Mouse (Mus musculus) kidney, embryonic 15.5 days (tissue): ENCODE measurements at regions not wholly inside any gene's neighbourhood (a gene's known extent, or its start where the extent isn't known, plus 50 kb on each side); places are given as distances from the start of the nearest gene placed in this dataset.

Source experiments
- ATAC-seq: fragments of 200-750 bp; cut with Nextera tagmentation; replicated peaks from 2 replicates; pipeline ENCODE4 v1.8.0; 2017; ENCODE audit warnings: moderate TSS enrichment; ENCODE audit not compliant: low FRiP score
- H3K27ac ChIP-seq: fragments of 300-500 bp; sonication (generic); 2 replicates; pipeline ENCODE4 v1.5.1; 2015; ENCODE audit warnings: mild to moderate bottlenecking, inconsistent platforms
- H3K27me3 ChIP-seq: fragments of 300-500 bp; sonication (generic); 2 replicates; pipeline ENCODE4 v1.6.1; 2015; ENCODE audit warnings: inconsistent platforms
- H3K36me3 ChIP-seq: fragments of 300-500 bp; sonication (generic); 2 replicates; pipeline ENCODE4 v1.6.1; 2015; ENCODE audit warnings: inconsistent platforms
- H3K4me1 ChIP-seq: fragments of 300-500 bp; sonication (generic); 2 replicates; pipeline ENCODE4 v1.6.1; 2015; ENCODE audit warnings: inconsistent platforms
- H3K4me2 ChIP-seq: fragments of 300-500 bp; sonication (generic); 2 replicates; pipeline ENCODE4 v1.6.1; 2015; ENCODE audit warnings: moderate library complexity, mild to moderate bottlenecking, inconsistent platforms
- H3K4me3 ChIP-seq: fragments of 300-500 bp; sonication (generic); replicated peaks from 2 replicates; pipeline ENCODE4 v1.5.1; 2015; ENCODE audit warnings: mild to moderate bottlenecking, inconsistent platforms
- H3K9ac ChIP-seq: fragments of 300-500 bp; sonication (generic); 2 replicates; pipeline ENCODE4 v1.6.1; 2015; ENCODE audit warnings: mild to moderate bottlenecking, inconsistent platforms
- H3K9me3 ChIP-seq: fragments of 300-500 bp; sonication (generic); replicated peaks from 2 replicates; pipeline ENCODE4 v1.6.1; 2016; ENCODE audit warnings: inconsistent platforms
- WGBS: fragments of 180-500 bp; shearing (Covaris S2); methylation state at CpG from one replicate; pipeline ENCODE4 v1.1.7; 2015; ENCODE audit warnings: mixed read lengths; 5-methylcytosine and 5-hydroxymethylcytosine counted together

GRCm38 (mm10) chr16:66017040-66017439 is 202.0 kb downstream of the Vgll3 start:
- ATAC-seq = no peak

GRCm38 (mm10) chr16:66023397-66023796 is 208.3 kb downstream of the Vgll3 start:
- no peaks in the 10 kb centered on the region for H3K36me3 ChIP-seq
- no peak overlapping the region for H3K4me2 ChIP-seq
- no peak for ATAC-seq

More at GRCm38 (mm10) chr16:66017040-66017439, 202.0 kb downstream of the Vgll3 start:
- Histone ChIP-seq H3K36me3 (no peaks in the 10 kb centered on the region), H3K9me3 (no peaks in the 10 kb centered on the region), H3K27ac (no peak overlapping the region), H3K27me3 (no peaks in the 10 kb centered on the region; the same call in 1 of the 2 replicates), H3K4me3 (no peak overlapping the region), H3K4me2 (no peak overlapping the region), H3K9ac (no peak overlapping the region), H3K4me1 (no peaks in the 10 kb centered on the region)
- 75% methylated on average over 2 of the region's 2 CpGs for WGBS

More at GRCm38 (mm10) chr16:66023397-66023796, 208.3 kb downstream of the Vgll3 start:
- Histone ChIP-seq H3K27me3 (no peaks in the 10 kb centered on the region), H3K9me3 (no peaks in the 10 kb centered on the region), H3K4me1 (no peaks in the 10 kb centered on the region), H3K9ac (no peak overlapping the region), H3K4me3 (no peak overlapping the region), H3K27ac (no peak overlapping the region)
- 70% methylated on average over 2 of the region's 2 CpGs for WGBS
